Mouse (Mus musculus) lung, adult 2 months (tissue): ENCODE results near the gene Usp25.

Source experiments
- CTCF ChIP-seq: fragments of 200-500 bp; IDR thresholded peaks from 2 replicates; pipeline ENCODE4 v1.5.1; 2011; ENCODE audit warnings: mild to moderate bottlenecking, low read length, control low read depth; ENCODE audit not compliant: insufficient read depth
- POLR2A ChIP-seq: fragments of 200-500 bp; IDR thresholded peaks from 2 replicates; pipeline ENCODE4 v1.6.1; 2011; ENCODE audit warnings: low read depth, mild to moderate bottlenecking, control low read depth, low read length, borderline replicate concordance; ENCODE audit errors: extremely low read depth

- no peak for TF ChIP-seq CTCF
- no peak for TF ChIP-seq POLR2A
Observed at GRCm38 (mm10) chr16:77089806-77090205, 76.3 kb downstream of the Usp25 start.
